Mouse (Mus musculus): ENCODE measurements around the gene Nmnat1. TPM values are rescaled to one million over a fixed set of nuclear protein-coding genes. Genes with fewer than 3 reads are reported as not detected.
A peak's percentile ranks its signal among the peaks of the same experiment; 100 is the strongest.

The Nmnat1 gene
- polyA plus RNA-seq, 1 experiment from 2014 or later, result 6.3 TPM

GRCm38 (mm10) chr4:149426325-149427199, 58.4 kb downstream of the Nmnat1 start, which contains the start of gene Ube4b:
TSS of gene Ube4b (minus strand) at chr4:149426749.
- H3K27me3 ChIP-seq (replicated peaks; ENCODE audit: insufficient read depth, low read length), result no peaks in the 10 kb centered on the region
- DNase-seq (ENCODE audit: low spot score) (peak; percentile 98), ATAC-seq (peak; percentile 95)
- no peak for TF ChIP-seq CTCF (IDR thresholded peaks at IDR 0.05)
- peak; percentile 23; the same call in 1 of the 2 replicates for TF ChIP-seq EP300 (IDR thresholded peaks at IDR 0.05)
- under 1% methylated on average over 38 of the region's 50 CpGs for WGBS
- peak within 1 kb of the TSS; percentile 70 for H3K4me2 ChIP-seq (replicated peaks; ENCODE audit: low read depth, low read length)
- H3K27ac ChIP-seq (ENCODE audit: low read length), result peak within 1 kb of the TSS; percentile 98
- no peaks in the 10 kb centered on the region for H3K9me3 ChIP-seq (ENCODE audit: low read length)
- peak within 1 kb of the TSS; percentile 98 for H3K4me3 ChIP-seq (ENCODE audit: low read depth, low read length)
- no peaks in the 10 kb centered on the region for H3K36me3 ChIP-seq (ENCODE audit: insufficient read depth, low read length)
- no peaks in the 10 kb centered on the region for H3K4me1 ChIP-seq (ENCODE audit: insufficient read depth, low read depth, low read length)
- H3K9ac ChIP-seq (replicated peaks; ENCODE audit: low read depth), result peak within 1 kb of the TSS; percentile 94

GRCm38 (mm10) chr4:149425801-149426292, 59.2 kb downstream of the Nmnat1 start:
- H3K27ac ChIP-seq (ENCODE audit: low read length), result peak overlapping the region; percentile 98
- ATAC-seq (peak; percentile 60; the same call in 1 of the 2 replicates), DNase-seq (ENCODE audit: low spot score) (peak; percentile 50)
- H3K9ac ChIP-seq (replicated peaks; ENCODE audit: low read depth), result peak overlapping the region; percentile 94
- no peaks in the 10 kb centered on the region for H3K27me3 ChIP-seq (replicated peaks; ENCODE audit: insufficient read depth, low read length)
- peak overlapping the region; percentile 98 for H3K4me3 ChIP-seq (ENCODE audit: low read depth, low read length)
- TF ChIP-seq EP300 (IDR thresholded peaks at IDR 0.05) (no peak), CTCF (IDR thresholded peaks at IDR 0.05) (peak; percentile 1; the same call in 1 of the 2 replicates)
- no peaks in the 10 kb centered on the region for H3K9me3 ChIP-seq (ENCODE audit: low read length)
- H3K4me2 ChIP-seq (replicated peaks; ENCODE audit: low read depth, low read length), result peak overlapping the region; percentile 70
- 0% methylated on average over 31 of the region's 35 CpGs for WGBS
- no peaks in the 10 kb centered on the region for H3K36me3 ChIP-seq (ENCODE audit: insufficient read depth, low read length)
- no peaks in the 10 kb centered on the region for H3K4me1 ChIP-seq (ENCODE audit: insufficient read depth, low read depth, low read length)

- Histone ChIP-seq H3K4me2 (replicated peaks; ENCODE audit: low read depth, low read length) (peak overlapping the region; percentile 70), H3K4me3 (ENCODE audit: low read depth, low read length) (peak overlapping the region; percentile 98; the same call in 1 of the 2 replicates), H3K9ac (replicated peaks; ENCODE audit: low read depth) (peak overlapping the region; percentile 94; the same call in 1 of the 2 replicates), H3K27me3 (replicated peaks; ENCODE audit: insufficient read depth, low read length) (no peaks in the 10 kb centered on the region), H3K36me3 (ENCODE audit: insufficient read depth, low read length) (no peaks in the 10 kb centered on the region), H3K4me1 (ENCODE audit: insufficient read depth, low read depth, low read length) (no peaks in the 10 kb centered on the region), H3K9me3 (ENCODE audit: low read length) (no peaks in the 10 kb centered on the region), H3K27ac (ENCODE audit: low read length) (no peak overlapping the region; the same call in 1 of the 2 replicates)
- DNase-seq (ENCODE audit: low spot score) (peak; percentile 41), ATAC-seq (no peak)
- TF ChIP-seq CTCF (IDR thresholded peaks at IDR 0.05) (no peak), EP300 (IDR thresholded peaks at IDR 0.05) (no peak)
- WGBS, result under 1% methylated on average over 9 of the region's 9 CpGs
These were observed 60.2 kb downstream of the Nmnat1 start for GRCm38 (mm10) chr4:149424755-149425154.

GRCm38 (mm10) chr4:149417854-149418365, 67.1 kb downstream of the Nmnat1 start:
- DNase-seq (ENCODE audit: low spot score) (no peak), ATAC-seq (no peak)
- Histone ChIP-seq H3K4me3 (ENCODE audit: low read depth, low read length) (no peak overlapping the region), H3K9me3 (ENCODE audit: low read length) (no peaks in the 10 kb centered on the region), H3K4me2 (replicated peaks; ENCODE audit: low read depth, low read length) (no peak overlapping the region), H3K36me3 (ENCODE audit: insufficient read depth, low read length) (no peaks in the 10 kb centered on the region), H3K9ac (replicated peaks; ENCODE audit: low read depth) (no peak overlapping the region), H3K4me1 (ENCODE audit: insufficient read depth, low read depth, low read length) (no peaks in the 10 kb centered on the region; the same call in 1 of the 2 replicates), H3K27ac (ENCODE audit: low read length) (no peak overlapping the region), H3K27me3 (replicated peaks; ENCODE audit: insufficient read depth, low read length) (no peaks in the 10 kb centered on the region)
- 69% methylated on average over 5 of the region's 5 CpGs for WGBS
- TF ChIP-seq EP300 (IDR thresholded peaks at IDR 0.05) (no peak), CTCF (IDR thresholded peaks at IDR 0.05) (no peak)

Other genes with a start within 250 kb of the Nmnat1 start
- gene Kif1b, start 177.5 kb downstream of the Nmnat1 start, polyA plus RNA-seq (2015; fragmentation: Nextera tagmentation; extraction: Ambion mirVana), result 35.6 and 36.7 TPM in 2 replicates
- gene Ube4b, start 58.5 kb downstream of the Nmnat1 start, polyA plus RNA-seq (2015; fragmentation: Nextera tagmentation; extraction: Ambion mirVana), result 14.2 and 15.1 TPM in 2 replicates
- 1.4 and 1.8 TPM in 2 replicates for gene Rbp7, start 30.2 kb downstream of the Nmnat1 start, polyA plus RNA-seq (2015; fragmentation: Nextera tagmentation; extraction: Ambion mirVana)
- gene Tmem274, start 7.8 kb downstream of the Nmnat1 start, polyA plus RNA-seq (2015; fragmentation: Nextera tagmentation; extraction: Ambion mirVana), result not detected in 2 replicates
- 19.8 and 23.0 TPM in 2 replicates for gene Lzic, start within 50 bp of the Nmnat1 start, polyA plus RNA-seq (2015; fragmentation: Nextera tagmentation; extraction: Ambion mirVana)
- 38.4 and 40.1 TPM in 2 replicates for gene Ctnnbip1, start 33.0 kb upstream of the Nmnat1 start, polyA plus RNA-seq (2015; fragmentation: Nextera tagmentation; extraction: Ambion mirVana)
- gene Clstn1, start 101.3 kb upstream of the Nmnat1 start, polyA plus RNA-seq (2015; fragmentation: Nextera tagmentation; extraction: Ambion mirVana), result 43.6 and 48.7 TPM in 2 replicates
- gene Pik3cd, start 217.4 kb upstream of the Nmnat1 start, polyA plus RNA-seq (2015; fragmentation: Nextera tagmentation; extraction: Ambion mirVana), result 3.8 and 4.0 TPM in 2 replicates